Mouse (Mus musculus): ENCODE results near the gene Mybl2. TPM values are rescaled to one million over a fixed set of nuclear protein-coding genes. Genes with fewer than 3 reads are reported as not detected.

The Mybl2 gene
- polyA plus RNA-seq (2012) = 100 and 130 TPM in 2 replicates

GRCm38 (mm10) chr2:163054335-163054840 lies at the start of gene Mybl2:
Mybl2 (plus strand) TSS chr2:163054687.
- TF ChIP-seq GATA1 (IDR thresholded peaks at IDR 0.05; ENCODE audit: low read length) = no peak

GRCm38 (mm10) chr2:163007299-163007698 lies 47.2 kb upstream of the Mybl2 start:
- TF ChIP-seq GATA1 (IDR thresholded peaks at IDR 0.05; ENCODE audit: low read length) = no peak

DNA sequence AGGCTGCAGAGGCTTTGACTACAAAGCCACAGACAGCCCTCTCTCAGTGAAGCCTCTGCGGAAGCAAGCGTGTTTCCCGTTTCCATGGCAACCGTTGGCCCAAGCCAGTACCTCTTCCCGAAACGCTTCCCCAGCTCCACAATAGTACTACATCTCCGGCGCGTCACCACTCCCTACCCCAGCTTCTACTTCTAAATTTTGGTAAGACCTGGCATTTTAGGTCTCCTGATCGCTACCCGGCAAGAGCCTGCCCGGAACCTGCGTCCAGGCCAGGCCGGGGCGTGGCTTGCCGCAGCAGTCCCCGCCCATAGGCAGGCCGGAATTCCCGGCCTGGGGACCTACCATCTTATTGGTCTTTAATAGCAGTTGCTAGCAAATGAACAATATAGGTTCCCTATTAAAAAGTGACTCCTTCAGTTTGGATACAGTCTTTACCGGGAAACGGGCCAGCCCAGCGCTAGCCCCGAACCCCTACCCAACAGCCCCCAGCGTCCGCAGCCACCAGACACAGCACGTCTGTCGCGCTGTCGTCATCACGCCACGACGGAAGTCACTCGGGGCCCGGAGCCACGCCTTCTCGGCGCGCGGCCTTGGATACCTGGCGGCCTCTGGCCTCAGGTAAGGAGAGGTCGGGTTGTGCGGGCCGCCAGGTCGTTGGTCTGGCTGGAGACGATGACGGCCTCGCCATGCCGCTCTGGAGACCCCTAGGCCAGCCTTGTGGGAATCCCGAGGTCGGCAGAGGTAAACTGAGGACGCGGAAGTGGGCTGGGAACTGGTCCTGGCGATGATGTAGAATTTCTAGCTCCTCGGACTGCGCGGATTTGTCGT lies 37.4 kb upstream of the Mybl2 start, which contains the start of gene Ift52:
Gene Ift52 (plus strand): TSS at position 439 of the 828 bp plus-strand sequence.
- no peak for TF ChIP-seq GATA1 (IDR thresholded peaks at IDR 0.05; ENCODE audit: low read length)

GRCm38 (mm10) chr2:163031289-163031688 lies 23.2 kb upstream of the Mybl2 start:
- no peak for TF ChIP-seq GATA1 (IDR thresholded peaks at IDR 0.05; ENCODE audit: low read length)

DNA sequence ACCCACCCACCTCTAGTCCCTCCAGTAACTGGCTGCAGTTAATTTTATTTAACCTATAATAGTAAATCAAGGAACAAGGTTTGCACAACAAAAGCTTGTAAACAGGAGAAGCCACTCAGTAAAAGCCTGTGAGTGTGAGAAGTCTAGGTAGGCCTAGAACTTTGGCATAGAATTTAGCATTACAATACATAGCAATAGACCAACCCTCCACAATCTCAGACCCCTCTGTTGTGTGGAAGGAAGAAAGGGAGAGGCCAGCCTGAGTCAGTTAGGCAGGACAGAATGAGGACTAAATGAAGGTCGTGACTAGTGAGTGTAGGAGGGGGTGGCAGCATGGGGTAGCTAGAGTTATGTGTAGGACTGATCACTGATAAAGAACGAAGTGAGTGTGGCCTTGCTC lies 22.7 kb upstream of the Mybl2 start:
- TF ChIP-seq GATA1 (IDR thresholded peaks at IDR 0.05; ENCODE audit: low read length) = no peak

DNA sequence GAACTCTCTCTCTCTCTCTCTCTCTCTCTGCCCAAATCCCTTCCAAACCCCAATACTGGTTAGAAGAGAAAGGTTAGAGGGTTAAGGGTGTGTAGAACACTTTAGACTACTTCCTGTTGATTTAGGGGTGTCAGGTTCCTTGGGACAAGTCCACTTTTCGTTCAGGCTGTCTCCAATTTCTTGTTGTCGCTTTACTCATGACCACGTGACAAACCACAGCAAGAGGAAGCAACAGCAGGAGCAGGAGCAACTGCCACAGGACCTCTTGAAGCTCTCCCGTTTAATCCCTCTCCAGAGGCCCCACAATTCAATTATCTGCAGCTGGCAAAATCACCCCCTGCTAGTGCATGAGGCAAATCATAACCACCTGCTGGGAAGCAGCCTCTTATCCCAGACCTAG lies 21.9 kb upstream of the Mybl2 start:
- no peak for TF ChIP-seq GATA1 (IDR thresholded peaks at IDR 0.05; ENCODE audit: low read length)

- TF ChIP-seq GATA1 (IDR thresholded peaks at IDR 0.05; ENCODE audit: low read length) = no peak
Observed at GRCm38 (mm10) chr2:163039940-163040339, 14.5 kb upstream of the Mybl2 start.

DNA sequence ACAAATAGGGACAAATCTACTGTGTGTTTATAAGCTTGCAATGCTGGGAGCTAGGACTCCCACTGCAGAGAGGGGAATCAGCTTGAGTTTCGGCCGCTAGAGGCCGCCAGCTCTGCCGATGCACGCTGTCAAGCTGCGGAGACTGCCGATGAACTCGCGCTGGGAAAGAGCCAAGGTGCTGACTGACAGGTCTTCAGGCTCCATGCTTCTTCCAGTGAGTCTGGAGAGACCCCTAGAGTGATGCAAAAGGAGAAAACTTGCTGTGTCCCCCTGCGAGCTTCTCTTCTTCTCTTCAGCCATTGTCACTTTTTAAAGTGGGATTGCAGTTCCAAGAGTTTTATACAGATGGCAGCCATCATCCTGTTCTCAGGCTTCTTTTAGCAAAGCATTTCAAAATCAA lies 6.4 kb upstream of the Mybl2 start:
- TF ChIP-seq GATA1 (IDR thresholded peaks at IDR 0.05; ENCODE audit: low read length) = no peak

DNA sequence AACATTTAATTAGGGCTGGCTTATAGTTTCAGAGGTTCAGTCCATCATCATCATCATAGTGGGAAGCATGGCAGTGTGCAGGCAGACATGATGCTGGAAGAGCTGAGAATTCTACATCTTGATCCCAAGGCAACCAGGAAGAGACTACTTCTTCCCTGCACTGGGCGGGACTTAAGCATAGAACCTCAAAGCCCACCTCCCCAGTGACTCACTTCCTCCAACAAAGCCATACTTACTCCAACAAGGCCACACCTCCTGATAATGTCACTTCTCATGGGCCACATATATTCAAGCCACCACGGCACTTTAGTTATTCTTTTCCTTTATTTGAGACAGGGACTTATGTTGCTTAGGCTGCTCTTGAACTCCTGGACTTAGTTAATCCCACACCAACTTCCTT lies 5.4 kb upstream of the Mybl2 start:
- no peak for TF ChIP-seq GATA1 (IDR thresholded peaks at IDR 0.05; ENCODE audit: low read length)

DNA sequence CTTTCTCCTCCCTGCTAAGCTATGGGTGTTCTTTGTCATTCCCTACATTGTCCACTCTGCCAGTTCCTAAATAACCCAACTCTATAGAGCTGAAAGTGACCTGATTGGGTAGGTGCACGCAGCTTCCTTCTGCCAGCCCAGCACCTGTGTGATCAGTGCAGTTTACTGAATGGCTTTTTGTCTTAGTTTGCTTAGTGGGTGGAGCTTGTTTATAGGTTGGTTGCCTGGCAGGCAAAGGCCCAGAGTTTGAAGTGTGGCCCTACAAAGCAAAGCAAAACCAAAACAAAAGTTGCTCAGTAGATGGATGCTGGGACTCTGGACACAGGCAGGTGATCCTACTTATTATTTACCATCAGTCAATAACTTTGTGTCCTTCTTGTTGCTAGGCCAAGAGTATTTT lies 2.8 kb upstream of the Mybl2 start:
- no peak for TF ChIP-seq GATA1 (IDR thresholded peaks at IDR 0.05; ENCODE audit: low read length)

GRCm38 (mm10) chr2:163052101-163052500 lies 2.4 kb upstream of the Mybl2 start:
- TF ChIP-seq GATA1 (IDR thresholded peaks at IDR 0.05; ENCODE audit: low read length) = no peak

GRCm38 (mm10) chr2:163052826-163053225 lies 1.7 kb upstream of the Mybl2 start:
- TF ChIP-seq GATA1 (IDR thresholded peaks at IDR 0.05; ENCODE audit: low read length) = no peak

- no peak for TF ChIP-seq GATA1 (IDR thresholded peaks at IDR 0.05; ENCODE audit: low read length)
Observed at GRCm38 (mm10) chr2:163054891-163055494, 506 bp downstream of the Mybl2 start.

DNA sequence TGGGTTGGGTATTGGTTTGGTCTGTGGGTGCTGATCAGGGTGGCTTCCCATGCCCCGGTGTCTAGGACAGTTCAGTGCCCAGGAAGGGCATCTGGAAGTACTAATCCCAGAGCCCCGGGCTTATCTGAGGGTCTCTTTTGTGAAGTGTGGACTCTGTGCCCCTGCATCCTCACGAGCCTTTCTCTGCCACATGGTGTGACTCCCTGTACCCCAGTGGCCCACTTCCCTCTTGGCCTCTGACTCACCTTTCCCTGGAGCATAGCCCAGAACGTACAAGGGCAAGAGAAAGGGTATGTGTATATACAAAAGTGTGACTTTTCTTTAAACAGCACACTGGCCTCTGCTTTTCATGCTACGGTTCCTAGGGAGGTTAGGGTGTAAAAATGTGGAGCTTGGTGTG lies 1.2 kb downstream of the Mybl2 start:
- no peak for TF ChIP-seq GATA1 (IDR thresholded peaks at IDR 0.05; ENCODE audit: low read length)

DNA sequence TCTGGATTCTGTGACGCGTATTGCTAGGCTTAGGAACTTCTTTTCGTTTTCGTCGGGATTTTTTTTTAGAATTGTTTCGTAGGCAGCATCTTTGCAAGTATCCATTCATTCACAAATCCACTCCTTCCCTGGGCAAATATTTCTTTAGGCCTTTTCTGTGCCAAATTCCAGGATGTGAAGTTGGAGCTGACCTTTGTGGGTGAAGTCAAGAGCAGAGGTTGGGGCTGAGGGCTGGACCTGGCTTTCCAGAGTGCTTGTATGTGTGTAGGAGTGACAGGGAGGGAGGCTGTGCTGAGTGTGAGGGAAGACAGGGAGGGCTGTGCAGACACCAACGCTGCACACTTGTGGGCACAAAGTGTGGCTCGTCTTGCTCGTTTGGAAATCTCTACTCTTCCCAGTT lies 2.1 kb downstream of the Mybl2 start:
- no peak for TF ChIP-seq GATA1 (IDR thresholded peaks at IDR 0.05; ENCODE audit: low read length)

DNA sequence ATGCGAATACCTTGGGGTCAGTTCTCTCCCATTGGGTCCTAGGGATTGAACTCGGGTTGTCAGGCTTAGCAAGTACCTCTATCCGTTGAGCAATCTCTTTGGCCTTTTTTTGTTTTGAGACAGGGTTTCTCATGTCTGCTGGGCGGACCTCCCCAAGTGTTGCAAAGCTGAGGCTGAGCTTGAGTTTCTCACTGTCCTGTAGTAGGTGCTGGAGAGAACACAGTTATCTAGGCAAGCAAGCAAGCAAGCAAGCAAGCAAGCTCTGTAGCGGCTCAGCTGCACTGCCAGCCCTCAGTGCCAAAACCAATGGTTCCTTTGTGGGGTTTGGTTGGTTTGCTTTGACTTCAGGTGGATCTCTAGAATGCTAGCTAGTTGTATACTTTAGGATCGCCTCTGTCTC lies 6.1 kb downstream of the Mybl2 start:
- TF ChIP-seq GATA1 (IDR thresholded peaks at IDR 0.05; ENCODE audit: low read length) = no peak

All from G1E-ER4 (cell line).